ENCODE assay signal across 8 mouse cellular contexts in the genomic region with DNA sequence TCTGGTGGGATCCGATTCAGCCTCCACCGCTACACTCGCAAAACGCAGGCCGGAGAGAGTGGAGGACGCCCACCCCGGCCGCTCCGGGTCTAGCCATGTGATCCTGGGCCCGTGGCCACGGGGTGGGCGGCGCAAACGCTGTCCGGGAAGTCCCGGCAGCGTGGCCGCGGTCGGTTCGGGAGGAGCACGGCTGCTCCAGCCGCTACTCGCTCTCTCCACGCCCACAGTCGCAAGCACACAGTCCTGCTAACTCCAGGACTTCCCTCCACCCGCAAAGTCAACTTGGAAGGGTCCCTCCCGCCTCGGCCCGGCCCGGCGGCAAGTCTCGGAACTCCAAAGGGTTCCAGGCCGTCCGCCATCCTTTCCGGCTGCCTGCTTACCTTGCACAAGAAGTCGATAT. TPM values are rescaled to one million over a fixed set of nuclear protein-coding genes. Genes with fewer than 3 reads are reported as not detected.
DNase-seq lines count a peak whose midpoint lies in the region; ATAC-seq and TF ChIP-seq lines count a peak whose summit lies in the region.
"Not testable (repeated sequence)": the region's sequence is repeated elsewhere in the genome, so short reads cannot be mapped to it uniquely, and the experiment has no call there.

No protein-coding gene starts in this region.

- WGBS in embryonic facial prominence, embryonic 12.5 days: under 1% methylated on average over 16 of the region's 37 CpGs
- 0% methylated on average over 5 of the region's 37 CpGs for WGBS in forebrain, postnatal 0 days
- 0% methylated on average over 7 of the region's 37 CpGs for WGBS in hindbrain, embryonic 11.5 days
- 0% methylated on average over 6 of the region's 37 CpGs for WGBS in kidney, embryonic 16.5 days
- under 1% methylated on average over 16 of the region's 37 CpGs for WGBS in liver, embryonic 15.5 days (ENCODE audit: insufficient replicate concordance)
- 1% methylated on average over 14 of the region's 37 CpGs for WGBS in midbrain, embryonic 12.5 days
- WGBS in small intestine, adult 2 months: under 1% methylated on average over 15 of the region's 37 CpGs

- peaks cover 44% of the 10 kb centered on the region for H3K4me1 ChIP-seq in E14TG2a.4 (replicated peaks; ENCODE audit: low read depth, low read length)
- H3K4me1 ChIP-seq in embryonic facial prominence, embryonic 12.5 days: peaks cover 30% of the 10 kb centered on the region
- H3K4me1 ChIP-seq in forebrain, postnatal 0 days (ENCODE audit: insufficient read depth); hindbrain, embryonic 11.5 days (replicated peaks; ENCODE audit: control insufficient read depth, insufficient read depth, low read length): not testable (repeated sequence)
- peaks cover 24% of the 10 kb centered on the region for H3K4me1 ChIP-seq in kidney, embryonic 16.5 days (ENCODE audit: insufficient read depth, low read length)
- peaks cover 56% of the 10 kb centered on the region for H3K4me1 ChIP-seq in liver, embryonic 15.5 days (replicated peaks)
- H3K4me1 ChIP-seq in midbrain, embryonic 12.5 days: peaks cover 43% of the 10 kb centered on the region
- peaks cover 19% of the 10 kb centered on the region for H3K4me1 ChIP-seq in small intestine, adult 2 months (ENCODE audit: control insufficient read depth, insufficient read depth, insufficient read length, low read length)

- TF ChIP-seq POLR2A in small intestine, adult 2 months (IDR thresholded peaks at IDR 0.05; ENCODE audit: low read depth, low read length): 0 out of 2 replicates have a peak, but pooled peaks have one; percentile 1

- not testable (repeated sequence) for TF ChIP-seq CTCF in E14TG2a.4 (conservative IDR thresholded peaks at IDR 0.05; ENCODE audit: low read length); forebrain, postnatal 0 days (IDR thresholded peaks at IDR 0.05; ENCODE audit: low read depth); small intestine, adult 2 months (IDR thresholded peaks at IDR 0.05; ENCODE audit: extremely low read depth, insufficient read length, insufficient replicate concordance, low read depth, low read length)

- H3K9me3 ChIP-seq in E14TG2a.4 (ENCODE audit: low read length); embryonic facial prominence, embryonic 12.5 days; forebrain, postnatal 0 days (ENCODE audit: low read length); hindbrain, embryonic 11.5 days (ENCODE audit: control insufficient read depth, low read length); kidney, embryonic 16.5 days (ENCODE audit: low read length); liver, embryonic 15.5 days (replicated peaks); midbrain, embryonic 12.5 days: not testable (repeated sequence)

- peaks cover 32% of the 10 kb centered on the region for H3K36me3 ChIP-seq in E14TG2a.4 (ENCODE audit: insufficient read depth, low read length)
- H3K36me3 ChIP-seq in embryonic facial prominence, embryonic 12.5 days: peaks cover 25% of the 10 kb centered on the region
- H3K36me3 ChIP-seq in forebrain, postnatal 0 days (ENCODE audit: insufficient read depth); hindbrain, embryonic 11.5 days (ENCODE audit: control insufficient read depth, insufficient read depth, low read length); midbrain, embryonic 12.5 days: not testable (repeated sequence)
- H3K36me3 ChIP-seq in kidney, embryonic 16.5 days (ENCODE audit: insufficient read depth, low read length): peaks cover 25% of the 10 kb centered on the region
- peaks cover 20% of the 10 kb centered on the region for H3K36me3 ChIP-seq in liver, embryonic 15.5 days (replicated peaks)
- peaks cover 26% of the 10 kb centered on the region for H3K36me3 ChIP-seq in small intestine, adult 2 months (ENCODE audit: control insufficient read depth, insufficient read depth, low read length)

- ATAC-seq in embryonic facial prominence, embryonic 12.5 days (ENCODE audit: insufficient number of reproducible peaks, insufficient read depth, low FRiP score, low TSS enrichment): not testable (repeated sequence)
- peak; percentile 25 for ATAC-seq in forebrain, postnatal 0 days
- ATAC-seq in hindbrain, embryonic 11.5 days (ENCODE audit: low FRiP score): peak; percentile 20
- peak; percentile 32 for ATAC-seq in kidney, embryonic 16.5 days (ENCODE audit: low FRiP score, low TSS enrichment)
- peak; percentile 16 for ATAC-seq in liver, embryonic 15.5 days (ENCODE audit: insufficient read depth)
- peak; percentile 10; the same call in 1 of the 2 replicates for ATAC-seq in midbrain, embryonic 12.5 days (ENCODE audit: low FRiP score, low read depth)

- peak overlapping the region; percentile 99 for H3K9ac ChIP-seq in embryonic facial prominence, embryonic 12.5 days
- H3K9ac ChIP-seq in forebrain, postnatal 0 days: peak overlapping the region; percentile 57
- peak overlapping the region; percentile 88 for H3K9ac ChIP-seq in hindbrain, embryonic 11.5 days (ENCODE audit: low read depth, low read length)
- peak overlapping the region; percentile 97 for H3K9ac ChIP-seq in kidney, embryonic 16.5 days (replicated peaks; ENCODE audit: low read length)
- H3K9ac ChIP-seq in liver, embryonic 15.5 days: peak overlapping the region; percentile 92
- peak overlapping the region; percentile 94 for H3K9ac ChIP-seq in midbrain, embryonic 12.5 days (replicated peaks)

- DNase-seq in forebrain, postnatal 0 days; hindbrain, embryonic 11.5 days (ENCODE audit: low spot score): not testable (repeated sequence)

- peak overlapping the region; percentile 98 for H3K27ac ChIP-seq in embryonic facial prominence, embryonic 12.5 days
- H3K27ac ChIP-seq in forebrain, postnatal 0 days (ENCODE audit: low read depth, low read length): peak overlapping the region; percentile 78; the same call in 1 of the 2 replicates
- peak overlapping the region; percentile 94 for H3K27ac ChIP-seq in hindbrain, embryonic 11.5 days (ENCODE audit: low read depth, low read length)
- peak overlapping the region; percentile 99 for H3K27ac ChIP-seq in kidney, embryonic 16.5 days (ENCODE audit: low read length)
- H3K27ac ChIP-seq in liver, embryonic 15.5 days (replicated peaks): peak overlapping the region; percentile 96
- H3K27ac ChIP-seq in midbrain, embryonic 12.5 days (replicated peaks): peak overlapping the region; percentile 94
- H3K27ac ChIP-seq in small intestine, adult 2 months (ENCODE audit: insufficient read depth, low read depth, low read length): peak overlapping the region; percentile 95

- peak overlapping the region; percentile 78 for H3K4me2 ChIP-seq in embryonic facial prominence, embryonic 12.5 days (replicated peaks)
- H3K4me2 ChIP-seq in forebrain, postnatal 0 days (ENCODE audit: low read depth): peak overlapping the region; percentile 85
- H3K4me2 ChIP-seq in hindbrain, embryonic 11.5 days (replicated peaks; ENCODE audit: low read depth, low read length): peak overlapping the region; percentile 79
- peak overlapping the region; percentile 90 for H3K4me2 ChIP-seq in kidney, embryonic 16.5 days (replicated peaks; ENCODE audit: low read depth, low read length)
- peak overlapping the region; percentile 98 for H3K4me2 ChIP-seq in liver, embryonic 15.5 days
- peak overlapping the region; percentile 82 for H3K4me2 ChIP-seq in midbrain, embryonic 12.5 days (replicated peaks)

- peak overlapping the region; percentile 87 for H3K4me3 ChIP-seq in E14TG2a.4 (replicated peaks; ENCODE audit: low read length)
- H3K4me3 ChIP-seq in embryonic facial prominence, embryonic 12.5 days: peak overlapping the region; percentile 96
- peak overlapping the region; percentile 56 for H3K4me3 ChIP-seq in forebrain, postnatal 0 days (ENCODE audit: low read depth, low read length)
- peak overlapping the region; percentile 82 for H3K4me3 ChIP-seq in hindbrain, embryonic 11.5 days (ENCODE audit: low read depth, low read length)
- peak overlapping the region; percentile 95 for H3K4me3 ChIP-seq in kidney, embryonic 16.5 days (ENCODE audit: low read length)
- H3K4me3 ChIP-seq in liver, embryonic 15.5 days (replicated peaks): peak overlapping the region; percentile 85
- peak overlapping the region; percentile 76 for H3K4me3 ChIP-seq in midbrain, embryonic 12.5 days
- H3K4me3 ChIP-seq in small intestine, adult 2 months (ENCODE audit: low read depth, low read length): peak overlapping the region; percentile 94

- H3K27me3 ChIP-seq in E14TG2a.4 (ENCODE audit: insufficient read depth, low read length); embryonic facial prominence, embryonic 12.5 days; forebrain, postnatal 0 days (ENCODE audit: insufficient read depth, low read length); hindbrain, embryonic 11.5 days (ENCODE audit: control insufficient read depth, insufficient read depth, low read length); kidney, embryonic 16.5 days (ENCODE audit: insufficient read depth, low read length); liver, embryonic 15.5 days; small intestine, adult 2 months (ENCODE audit: control insufficient read depth, insufficient read depth, low read length): not testable (repeated sequence)
- H3K27me3 ChIP-seq in midbrain, embryonic 12.5 days: peaks cover 12% of the 10 kb centered on the region; the same call in 1 of the 2 replicates

RNA-seq across cellular contexts. Expression of a gene that starts 0.5 kb away (rescaled TPM):
- 24.6 and 26.3 TPM in 2 replicates for polyA plus RNA-seq in embryonic facial prominence, embryonic 12.5 days (2016; fragmentation: Nextera tagmentation; extraction: Ambion mirVana)
- total RNA-seq in forebrain, postnatal 0 days (2014; rRNA removed): 7.5 and 9.6 TPM in 2 replicates
- polyA plus RNA-seq in forebrain, postnatal 0 days (2015; fragmentation: Nextera tagmentation; extraction: Ambion mirVana): 3.8 and 5.1 TPM in 2 replicates
- 15.8 and 16.0 TPM in 2 replicates for polyA plus RNA-seq in hindbrain, embryonic 11.5 days (2014; fragmentation: Nextera tagmentation; extraction: Ambion mirVana)
- 9.5 and 11.4 TPM in 2 replicates for polyA plus RNA-seq in kidney, embryonic 16.5 days (2015; fragmentation: Nextera tagmentation; extraction: Ambion mirVana)
- 6.8 and 7.4 TPM in 2 replicates for polyA plus RNA-seq in liver, embryonic 15.5 days (2015; fragmentation: Nextera tagmentation; extraction: Ambion mirVana)
- 11.4 and 13.6 TPM in 2 replicates for polyA plus RNA-seq in midbrain, embryonic 12.5 days (2016; fragmentation: Nextera tagmentation; extraction: Ambion mirVana)
- 124 and 220 TPM in 2 replicates for polyA plus RNA-seq in small intestine, adult 2 months (2012; rRNA removed)
